Mouse (Mus musculus): ENCODE results near the gene Abhd4. TPM values are rescaled to one million over a fixed set of nuclear protein-coding genes. Genes with fewer than 3 reads are reported as not detected.

Abhd4 gene
- polyA plus RNA-seq (2014; fragmentation: Nextera tagmentation; extraction: Ambion mirVana) = 61.7 and 63.6 TPM in 2 replicates

DNA sequence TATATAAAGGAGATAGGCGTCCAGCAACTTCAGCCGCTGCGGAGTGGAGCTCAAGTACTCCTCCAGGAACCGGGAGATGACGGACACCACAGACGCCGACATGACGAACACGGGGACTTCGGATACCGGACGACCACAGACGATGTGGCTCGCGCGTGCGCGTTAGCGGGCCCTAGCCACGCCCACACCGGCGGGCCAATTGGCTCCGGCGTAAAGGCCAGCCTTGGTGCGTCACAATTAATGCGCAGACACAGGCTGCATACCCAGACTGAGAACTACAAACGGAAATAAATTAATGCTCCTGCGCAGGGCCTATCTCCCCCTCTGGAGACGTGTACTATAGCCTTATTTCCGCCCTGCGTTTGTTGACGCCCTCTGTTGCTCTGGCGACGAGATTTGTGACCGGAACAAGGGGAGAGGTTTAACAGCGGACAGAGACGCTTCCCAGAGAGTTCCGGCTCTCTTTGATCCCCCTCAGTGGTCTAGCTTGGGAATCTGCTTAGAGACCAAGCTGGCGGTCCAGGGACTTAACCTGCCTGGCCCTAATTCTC lies at the start of gene Abhd4, which contains the start of gene Dad1:
Gene Abhd4 (plus strand): TSS at position 448 of the 551 bp plus-strand sequence.
Gene Dad1 (minus strand): TSS at position 364 of the 551 bp plus-strand sequence.
- ATAC-seq (peak; percentile 100), DNase-seq (ENCODE audit: low spot score) (peak; percentile 99)
- H3K4me1 ChIP-seq (ENCODE audit: control insufficient read depth, insufficient read depth, low read length) = peaks cover 11% of the 10 kb centered on the region
- under 1% methylated on average over 39 of the region's 39 CpGs for WGBS
- no peaks in the 10 kb centered on the region for H3K9me3 ChIP-seq (replicated peaks; ENCODE audit: control insufficient read depth, low read length)
- no peaks in the 10 kb centered on the region for H3K36me3 ChIP-seq (ENCODE audit: control insufficient read depth, insufficient read depth, low read length)
- H3K4me2 ChIP-seq (ENCODE audit: low read length) = peak within 1 kb of the TSS; percentile 62
- peak within 1 kb of the TSS; percentile 69 for H3K9ac ChIP-seq (ENCODE audit: low read length)
- H3K27ac ChIP-seq (ENCODE audit: low read depth, low read length) = peak within 1 kb of the TSS; percentile 76
- H3K27me3 ChIP-seq (replicated peaks; ENCODE audit: control insufficient read depth, insufficient read depth, low read length) = no peaks in the 10 kb centered on the region
- H3K4me3 ChIP-seq (ENCODE audit: low read depth, low read length) = peak within 1 kb of the TSS; percentile 66

DNA sequence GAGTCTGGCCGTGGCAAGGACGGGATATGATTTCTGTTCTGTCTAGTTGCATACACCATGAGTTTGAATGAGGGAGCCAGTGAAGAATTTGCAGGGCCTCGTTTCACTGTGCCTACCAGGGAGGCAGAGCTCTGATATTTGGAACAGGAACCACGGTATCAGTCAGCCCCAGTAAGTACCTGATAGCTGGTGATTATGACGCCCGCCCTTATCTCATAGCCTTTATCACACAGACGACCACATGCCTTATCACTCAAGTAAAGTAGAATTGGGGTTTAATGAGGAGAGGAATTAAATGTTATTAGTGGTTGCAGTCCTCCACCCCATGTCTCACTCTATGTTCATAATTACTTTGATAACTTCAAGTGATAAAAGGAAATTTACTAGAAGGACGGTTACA lies 49.7 kb upstream of the Abhd4 start:
- no peaks in the 10 kb centered on the region for H3K27me3 ChIP-seq (replicated peaks; ENCODE audit: control insufficient read depth, insufficient read depth, low read length)
- no peaks in the 10 kb centered on the region for H3K4me1 ChIP-seq (ENCODE audit: control insufficient read depth, insufficient read depth, low read length)
- H3K27ac ChIP-seq (ENCODE audit: low read depth, low read length) = no peak overlapping the region
- DNase-seq (ENCODE audit: low spot score) (no peak), ATAC-seq (no peak)
- WGBS = 91% methylated on average over 8 of the region's 8 CpGs
- H3K9me3 ChIP-seq (replicated peaks; ENCODE audit: control insufficient read depth, low read length) = no peaks in the 10 kb centered on the region
- H3K4me3 ChIP-seq (ENCODE audit: low read depth, low read length) = no peak overlapping the region
- H3K9ac ChIP-seq (ENCODE audit: low read length) = no peak overlapping the region
- no peaks in the 10 kb centered on the region for H3K36me3 ChIP-seq (ENCODE audit: control insufficient read depth, insufficient read depth, low read length)
- H3K4me2 ChIP-seq (ENCODE audit: low read length) = no peak overlapping the region

DNA sequence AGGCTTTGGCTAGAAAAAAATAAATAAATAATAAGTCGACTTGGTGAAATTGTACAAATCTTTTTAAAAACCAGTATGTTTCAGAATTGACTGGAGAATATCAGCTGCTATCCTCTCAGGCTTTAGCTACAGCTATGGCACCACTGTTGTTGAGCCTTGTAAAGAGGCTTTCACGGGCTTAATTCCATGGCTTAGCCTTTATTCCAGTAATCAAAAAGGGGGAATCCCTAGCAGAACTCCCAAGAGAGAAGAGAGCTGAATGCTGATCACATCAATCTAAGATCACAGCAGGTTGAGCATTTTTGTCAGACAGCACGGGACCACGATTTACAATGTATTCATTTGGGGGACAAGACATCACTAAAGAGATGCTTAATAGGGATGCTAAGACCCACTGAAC lies 49.2 kb upstream of the Abhd4 start:
- H3K9ac ChIP-seq (ENCODE audit: low read length) = no peak overlapping the region
- no peak for DNase-seq (ENCODE audit: low spot score)
- no peaks in the 10 kb centered on the region for H3K36me3 ChIP-seq (ENCODE audit: control insufficient read depth, insufficient read depth, low read length)
- no peaks in the 10 kb centered on the region for H3K4me1 ChIP-seq (ENCODE audit: control insufficient read depth, insufficient read depth, low read length)
- H3K4me2 ChIP-seq (ENCODE audit: low read length) = no peak overlapping the region
- H3K27ac ChIP-seq (ENCODE audit: low read depth, low read length) = no peak overlapping the region
- H3K9me3 ChIP-seq (replicated peaks; ENCODE audit: control insufficient read depth, low read length) = no peaks in the 10 kb centered on the region
- WGBS = 63% methylated on average over 4 of the region's 4 CpGs
- ATAC-seq = no peak
- H3K27me3 ChIP-seq (replicated peaks; ENCODE audit: control insufficient read depth, insufficient read depth, low read length) = no peaks in the 10 kb centered on the region
- H3K4me3 ChIP-seq (ENCODE audit: low read depth, low read length) = no peak overlapping the region

DNA sequence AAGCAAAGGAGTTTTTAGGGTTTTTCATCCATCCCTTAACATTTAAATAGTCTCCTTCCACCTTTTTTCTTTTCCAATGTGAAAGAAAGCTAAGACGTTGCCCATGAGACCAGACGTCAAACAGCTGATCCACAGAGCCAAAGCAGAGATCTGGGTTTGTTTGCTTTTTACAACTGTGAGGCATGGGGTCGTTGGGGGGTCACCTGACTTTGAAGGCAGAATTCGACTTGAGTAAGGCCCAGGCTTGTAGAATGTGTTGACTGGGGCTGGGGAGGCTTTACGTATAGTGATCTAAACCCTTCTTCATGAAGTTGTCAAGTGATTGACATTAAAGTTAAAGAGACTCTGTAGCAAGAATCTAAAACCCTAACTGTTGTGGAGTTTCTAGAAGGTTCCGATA lies 48.1 kb upstream of the Abhd4 start:
- WGBS = 77% methylated on average over 6 of the region's 6 CpGs
- no peaks in the 10 kb centered on the region for H3K4me1 ChIP-seq (ENCODE audit: control insufficient read depth, insufficient read depth, low read length)
- H3K36me3 ChIP-seq (ENCODE audit: control insufficient read depth, insufficient read depth, low read length) = no peaks in the 10 kb centered on the region
- no peak overlapping the region for H3K27ac ChIP-seq (ENCODE audit: low read depth, low read length)
- H3K9me3 ChIP-seq (replicated peaks; ENCODE audit: control insufficient read depth, low read length) = no peaks in the 10 kb centered on the region
- no peak overlapping the region for H3K4me3 ChIP-seq (ENCODE audit: low read depth, low read length)
- H3K9ac ChIP-seq (ENCODE audit: low read length) = no peak overlapping the region
- ATAC-seq = no peak
- H3K4me2 ChIP-seq (ENCODE audit: low read length) = no peak overlapping the region
- no peaks in the 10 kb centered on the region for H3K27me3 ChIP-seq (replicated peaks; ENCODE audit: control insufficient read depth, insufficient read depth, low read length)
- no peak for DNase-seq (ENCODE audit: low spot score)

DNA sequence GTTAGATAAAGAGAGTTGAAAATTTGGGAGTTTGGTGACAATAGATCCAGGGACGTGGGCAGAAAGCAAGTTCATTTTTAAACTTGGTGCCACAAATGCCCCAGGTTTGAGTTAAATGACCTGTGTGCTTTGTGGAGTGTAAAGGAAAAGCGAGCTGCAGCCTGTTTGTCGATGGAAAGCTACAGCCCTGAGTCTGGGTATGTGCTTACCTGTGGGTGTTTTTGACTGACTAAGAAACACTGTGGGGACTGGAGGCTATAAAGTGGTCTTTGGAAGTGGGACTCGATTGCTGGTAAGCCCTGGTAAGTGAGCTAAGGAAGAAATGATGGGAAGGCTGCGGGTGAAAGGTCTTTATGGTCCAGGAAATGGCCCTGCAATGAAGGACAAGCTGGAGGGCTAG lies 47.7 kb upstream of the Abhd4 start:
- no peak for DNase-seq (ENCODE audit: low spot score)
- H3K9me3 ChIP-seq (replicated peaks; ENCODE audit: control insufficient read depth, low read length) = no peaks in the 10 kb centered on the region
- ATAC-seq = no peak
- no peaks in the 10 kb centered on the region for H3K4me1 ChIP-seq (ENCODE audit: control insufficient read depth, insufficient read depth, low read length)
- no peak overlapping the region for H3K27ac ChIP-seq (ENCODE audit: low read depth, low read length)
- WGBS = 88% methylated on average over 5 of the region's 5 CpGs
- no peak overlapping the region for H3K4me2 ChIP-seq (ENCODE audit: low read length)
- no peaks in the 10 kb centered on the region for H3K27me3 ChIP-seq (replicated peaks; ENCODE audit: control insufficient read depth, insufficient read depth, low read length)
- no peak overlapping the region for H3K9ac ChIP-seq (ENCODE audit: low read length)
- H3K36me3 ChIP-seq (ENCODE audit: control insufficient read depth, insufficient read depth, low read length) = no peaks in the 10 kb centered on the region
- no peak overlapping the region for H3K4me3 ChIP-seq (ENCODE audit: low read depth, low read length)

DNA sequence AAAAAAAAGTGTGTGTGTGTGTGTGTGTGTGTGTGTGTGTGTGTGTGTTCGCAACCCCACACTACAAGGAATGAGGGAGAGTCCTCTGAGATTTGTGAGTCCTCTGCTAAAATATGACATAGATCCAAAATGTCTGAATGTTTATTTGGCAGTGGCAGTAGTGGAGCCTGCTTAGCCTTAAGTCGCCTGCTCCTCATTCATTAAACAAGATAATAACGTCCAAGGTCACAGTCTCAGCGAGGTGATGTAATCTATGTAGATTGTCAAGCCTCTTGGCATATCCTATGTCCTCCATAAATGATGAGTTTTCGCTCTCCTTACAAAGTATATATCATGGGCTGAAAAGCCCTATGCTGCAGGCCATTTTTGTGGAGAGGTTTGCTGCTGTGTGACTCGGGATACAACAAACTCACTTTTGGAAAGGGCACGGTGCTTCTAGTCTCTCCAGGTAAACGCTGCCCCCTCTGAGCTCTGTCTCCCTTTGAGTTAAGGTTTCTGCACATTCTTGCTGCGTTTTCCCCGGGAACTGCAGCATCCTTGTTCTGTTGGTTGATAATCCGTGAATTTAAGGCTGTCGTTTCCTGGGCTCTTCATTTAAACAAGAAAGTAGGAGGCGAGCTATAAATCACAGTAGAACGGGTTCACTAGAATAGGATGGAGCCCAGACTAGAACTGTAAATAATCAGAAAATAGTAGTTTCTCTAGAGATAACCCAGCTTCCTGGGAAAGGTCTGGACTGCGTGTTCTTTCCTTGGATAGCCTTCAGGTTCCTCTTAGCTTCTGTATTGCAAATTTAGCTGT lies 47.0 kb upstream of the Abhd4 start:
- Histone ChIP-seq H3K4me2 (ENCODE audit: low read length) (no peak overlapping the region), H3K27me3 (replicated peaks; ENCODE audit: control insufficient read depth, insufficient read depth, low read length) (no peaks in the 10 kb centered on the region), H3K4me1 (ENCODE audit: control insufficient read depth, insufficient read depth, low read length) (no peaks in the 10 kb centered on the region), H3K4me3 (ENCODE audit: low read depth, low read length) (no peak overlapping the region), H3K9me3 (replicated peaks; ENCODE audit: control insufficient read depth, low read length) (no peaks in the 10 kb centered on the region), H3K9ac (ENCODE audit: low read length) (no peak overlapping the region), H3K27ac (ENCODE audit: low read depth, low read length) (no peak overlapping the region), H3K36me3 (ENCODE audit: control insufficient read depth, insufficient read depth, low read length) (no peaks in the 10 kb centered on the region)
- 83% methylated on average over 15 of the region's 15 CpGs for WGBS
- DNase-seq (ENCODE audit: low spot score) = no peak
- no peak for ATAC-seq

DNA sequence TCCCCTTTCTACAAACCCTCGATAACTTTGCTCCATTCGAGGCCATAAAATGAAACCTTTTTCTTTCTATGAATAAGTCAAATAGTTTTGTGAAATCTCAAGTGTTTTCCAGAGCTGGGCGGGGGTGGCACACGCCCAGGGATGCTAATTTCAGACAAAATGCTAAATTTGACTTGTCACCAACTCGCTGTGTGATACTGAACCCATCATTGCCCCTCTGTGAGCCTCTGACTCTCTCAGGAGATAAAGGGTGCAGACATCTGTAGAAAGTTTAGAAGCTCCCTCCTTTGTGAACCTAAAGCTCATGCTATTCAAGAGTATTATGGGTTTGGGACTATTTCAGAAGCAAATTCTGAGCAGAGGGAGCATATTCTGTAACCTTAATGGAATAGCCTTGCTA lies 46.1 kb upstream of the Abhd4 start:
- H3K27ac ChIP-seq (ENCODE audit: low read depth, low read length) = no peak overlapping the region
- 86% methylated on average over 5 of the region's 5 CpGs for WGBS
- ATAC-seq = no peak
- H3K4me2 ChIP-seq (ENCODE audit: low read length) = no peak overlapping the region
- H3K4me1 ChIP-seq (ENCODE audit: control insufficient read depth, insufficient read depth, low read length) = no peaks in the 10 kb centered on the region
- H3K9ac ChIP-seq (ENCODE audit: low read length) = no peak overlapping the region
- no peaks in the 10 kb centered on the region for H3K9me3 ChIP-seq (replicated peaks; ENCODE audit: control insufficient read depth, low read length)
- no peak for DNase-seq (ENCODE audit: low spot score)
- H3K36me3 ChIP-seq (ENCODE audit: control insufficient read depth, insufficient read depth, low read length) = no peaks in the 10 kb centered on the region
- H3K4me3 ChIP-seq (ENCODE audit: low read depth, low read length) = no peak overlapping the region
- H3K27me3 ChIP-seq (replicated peaks; ENCODE audit: control insufficient read depth, insufficient read depth, low read length) = no peaks in the 10 kb centered on the region

DNA sequence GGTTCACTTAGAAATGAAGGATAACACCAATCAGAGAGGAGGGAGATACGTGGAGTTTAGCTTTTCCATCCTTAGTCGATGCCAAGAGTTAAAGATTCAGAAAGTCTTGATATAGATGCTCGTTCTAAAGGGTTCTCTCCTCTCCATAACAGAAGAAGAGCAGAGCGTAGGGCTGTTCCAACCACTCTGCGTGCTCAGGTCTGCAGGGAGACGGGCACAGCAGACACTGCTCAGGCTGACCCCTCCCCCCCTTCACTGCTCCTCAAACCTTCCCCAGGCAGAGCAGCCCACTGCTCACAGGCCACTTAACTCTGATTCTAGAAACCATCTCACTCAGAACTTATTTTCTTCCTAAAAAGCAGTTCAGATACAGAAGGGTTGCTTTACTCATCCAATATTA lies 45.2 kb upstream of the Abhd4 start:
- H3K36me3 ChIP-seq (ENCODE audit: control insufficient read depth, insufficient read depth, low read length) = no peaks in the 10 kb centered on the region
- H3K27me3 ChIP-seq (replicated peaks; ENCODE audit: control insufficient read depth, insufficient read depth, low read length) = no peaks in the 10 kb centered on the region
- H3K4me2 ChIP-seq (ENCODE audit: low read length) = no peak overlapping the region
- H3K9me3 ChIP-seq (replicated peaks; ENCODE audit: control insufficient read depth, low read length) = no peaks in the 10 kb centered on the region
- H3K4me3 ChIP-seq (ENCODE audit: low read depth, low read length) = no peak overlapping the region
- no peak overlapping the region for H3K27ac ChIP-seq (ENCODE audit: low read depth, low read length)
- 74% methylated on average over 6 of the region's 6 CpGs for WGBS
- no peaks in the 10 kb centered on the region for H3K4me1 ChIP-seq (ENCODE audit: control insufficient read depth, insufficient read depth, low read length)
- no peak for ATAC-seq
- H3K9ac ChIP-seq (ENCODE audit: low read length) = no peak overlapping the region
- DNase-seq (ENCODE audit: low spot score) = no peak

DNA sequence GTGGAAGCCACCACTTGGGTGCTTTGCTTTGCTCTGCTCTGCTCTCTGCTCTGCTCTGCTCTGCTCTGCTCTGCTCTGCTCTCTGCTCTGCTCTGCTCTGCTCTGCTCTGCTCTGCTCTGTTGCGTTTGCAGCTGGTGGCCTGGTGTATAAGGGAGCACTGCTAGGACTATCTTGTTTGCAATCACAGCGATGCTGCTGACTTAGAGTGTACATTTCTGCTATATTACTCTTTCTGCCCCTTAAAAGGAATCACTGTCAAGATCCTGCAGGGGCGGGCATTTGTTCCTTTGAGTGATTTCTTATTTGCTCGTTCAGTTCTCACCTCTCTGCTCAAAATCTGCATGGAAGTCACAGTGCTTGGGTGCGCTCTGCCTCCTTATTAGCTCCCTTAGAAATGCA lies 44.1 kb upstream of the Abhd4 start:
- Histone ChIP-seq H3K4me2 (ENCODE audit: low read length) (no peak overlapping the region), H3K9ac (ENCODE audit: low read length) (no peak overlapping the region), H3K9me3 (replicated peaks; ENCODE audit: control insufficient read depth, low read length) (no peaks in the 10 kb centered on the region), H3K27ac (ENCODE audit: low read depth, low read length) (no peak overlapping the region), H3K4me3 (ENCODE audit: low read depth, low read length) (no peak overlapping the region), H3K27me3 (replicated peaks; ENCODE audit: control insufficient read depth, insufficient read depth, low read length) (no peaks in the 10 kb centered on the region), H3K4me1 (ENCODE audit: control insufficient read depth, insufficient read depth, low read length) (no peaks in the 10 kb centered on the region), H3K36me3 (ENCODE audit: control insufficient read depth, insufficient read depth, low read length) (no peaks in the 10 kb centered on the region)
- no peak for DNase-seq (ENCODE audit: low spot score)
- no peak for ATAC-seq
- WGBS = 82% methylated on average over 5 of the region's 5 CpGs

All from forebrain, embryonic 14.5 days (tissue).